Mouse (Mus musculus) lung, postnatal 0 days (tissue): ENCODE measurements around the gene 1700006A11Rik.

Experiments used
- CTCF ChIP-seq: IDR thresholded peaks from 2 replicates; pipeline ENCODE4 v1.5.1; 2016; ENCODE audit warnings: antibody characterized with exemption, mild to moderate bottlenecking
- EP300 ChIP-seq: IDR thresholded peaks from 2 replicates; pipeline ENCODE4 v1.6.1; 2016; ENCODE audit warnings: antibody characterized with exemption, mild to moderate bottlenecking, control low read depth

GRCm38 (mm10) chr3:124390101-124390500 is 35.7 kb downstream of the 1700006A11Rik start:
- TF ChIP-seq CTCF (no peak), EP300 (no peak)
